Mouse (Mus musculus): Measurements from ENCODE around the gene Llgl2. TPM values are rescaled to one million over a fixed set of nuclear protein-coding genes. Genes with fewer than 3 reads are reported as not detected.

Llgl2 gene
- polyA plus RNA-seq, 1 experiment from 2014 or later, result 41.1 TPM

DNA sequence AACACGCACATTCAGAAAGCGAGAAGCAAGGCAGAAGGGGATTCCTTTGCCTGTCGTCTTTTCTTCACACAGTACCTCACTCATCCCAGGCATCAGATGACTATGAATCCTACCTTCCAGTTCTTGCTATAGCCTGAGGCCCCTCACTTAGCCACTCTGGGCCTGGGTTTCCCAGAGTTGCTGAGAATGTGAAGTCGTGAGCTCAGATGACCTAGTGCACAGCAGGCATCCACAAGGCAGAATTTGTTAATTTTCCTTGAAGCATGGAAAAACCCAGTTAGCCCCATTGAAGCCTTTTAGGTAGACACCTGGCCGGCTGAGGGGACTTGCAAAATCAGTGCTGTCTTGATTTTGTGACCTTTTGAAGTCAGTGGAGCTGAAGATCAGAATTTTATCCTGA, 2.6 kb downstream of the Llgl2 start:
- no peaks in the 10 kb centered on the region for H3K27me3 ChIP-seq (ENCODE audit: control insufficient read depth, insufficient read depth, low read length)
- WGBS, result 55% methylated on average over 5 of the region's 5 CpGs

DNA sequence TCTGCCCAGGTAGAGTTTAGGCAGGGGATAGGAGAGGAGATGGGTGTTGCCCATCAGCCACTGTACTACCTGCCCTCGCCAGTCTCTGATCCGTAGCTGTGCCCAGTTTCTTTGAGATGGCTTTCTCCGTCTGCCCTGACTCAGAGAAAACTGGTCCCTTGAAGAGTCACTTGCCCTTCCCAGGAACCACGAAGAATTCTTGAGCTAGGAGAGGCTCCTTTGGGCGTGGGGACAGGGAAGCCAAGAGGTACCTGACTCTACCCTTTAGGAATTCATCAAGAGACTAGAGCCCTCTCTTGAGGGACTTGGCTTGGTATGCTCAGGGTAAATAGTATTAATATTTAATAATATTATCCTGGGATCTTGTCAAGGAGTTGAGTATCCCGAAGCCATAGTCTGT, 3.8 kb downstream of the Llgl2 start:
- H3K27ac ChIP-seq (ENCODE audit: low read length), result no peak overlapping the region
- 83% methylated on average over 6 of the region's 6 CpGs for WGBS
- H3K36me3 ChIP-seq (ENCODE audit: control insufficient read depth, insufficient read depth, low read length), result no peaks in the 10 kb centered on the region
- H3K4me2 ChIP-seq (replicated peaks; ENCODE audit: low read depth, low read length), result no peak overlapping the region
- no peaks in the 10 kb centered on the region for H3K9me3 ChIP-seq (ENCODE audit: control insufficient read depth, low read depth, low read length)
- no peak for ATAC-seq (ENCODE audit: insufficient number of reproducible peaks, insufficient read depth, low FRiP score, low read depth)
- no peak overlapping the region for H3K9ac ChIP-seq (replicated peaks; ENCODE audit: low read depth, low read length)
- no peaks in the 10 kb centered on the region for H3K27me3 ChIP-seq (ENCODE audit: control insufficient read depth, insufficient read depth, low read length)
- H3K4me1 ChIP-seq (ENCODE audit: control insufficient read depth, insufficient read depth, low read length), result peaks cover 34% of the 10 kb centered on the region
- no peak overlapping the region for H3K4me3 ChIP-seq (ENCODE audit: low read depth, low read length)

More for the DNA sequence above, 2.6 kb downstream of the Llgl2 start:
- no peak for ATAC-seq (ENCODE audit: insufficient number of reproducible peaks, insufficient read depth, low FRiP score, low read depth)
- Histone ChIP-seq H3K9ac (replicated peaks; ENCODE audit: low read depth, low read length) (no peak overlapping the region), H3K36me3 (ENCODE audit: control insufficient read depth, insufficient read depth, low read length) (peaks cover 5% of the 10 kb centered on the region; the same call in 1 of the 2 replicates), H3K4me2 (replicated peaks; ENCODE audit: low read depth, low read length) (no peak overlapping the region), H3K4me1 (ENCODE audit: control insufficient read depth, insufficient read depth, low read length) (peaks cover 25% of the 10 kb centered on the region), H3K27ac (ENCODE audit: low read length) (no peak overlapping the region), H3K4me3 (ENCODE audit: low read depth, low read length) (no peak overlapping the region), H3K9me3 (ENCODE audit: control insufficient read depth, low read depth, low read length) (no peaks in the 10 kb centered on the region)

DNA sequence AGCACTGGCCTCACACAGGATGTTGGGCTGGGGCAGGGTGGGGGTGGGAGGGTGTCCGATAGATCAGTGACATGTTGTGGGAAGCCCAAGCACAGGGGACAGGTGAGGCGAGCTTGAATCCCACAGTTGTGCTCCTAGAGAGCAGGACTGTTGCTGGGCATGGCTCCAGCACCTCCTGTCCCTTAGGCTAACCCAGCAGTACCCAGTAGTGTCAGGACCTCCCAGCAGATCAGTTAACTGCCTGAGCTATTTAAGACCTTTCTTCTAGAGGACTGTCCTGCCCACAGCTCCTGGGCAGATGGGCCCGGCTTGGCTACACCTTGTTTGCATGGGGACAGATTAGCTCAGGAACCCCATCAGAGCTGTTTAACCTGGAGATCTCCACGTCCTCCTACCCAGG, 5.2 kb downstream of the Llgl2 start:
- no peak overlapping the region for H3K27ac ChIP-seq (ENCODE audit: low read length)
- H3K9me3 ChIP-seq (ENCODE audit: control insufficient read depth, low read depth, low read length), result no peaks in the 10 kb centered on the region
- H3K9ac ChIP-seq (replicated peaks; ENCODE audit: low read depth, low read length), result no peak overlapping the region
- no peaks in the 10 kb centered on the region for H3K27me3 ChIP-seq (ENCODE audit: control insufficient read depth, insufficient read depth, low read length)
- peaks cover 41% of the 10 kb centered on the region for H3K4me1 ChIP-seq (ENCODE audit: control insufficient read depth, insufficient read depth, low read length)
- no peak for ATAC-seq (ENCODE audit: insufficient number of reproducible peaks, insufficient read depth, low FRiP score, low read depth)
- H3K4me3 ChIP-seq (ENCODE audit: low read depth, low read length), result no peak overlapping the region
- H3K36me3 ChIP-seq (ENCODE audit: control insufficient read depth, insufficient read depth, low read length), result no peaks in the 10 kb centered on the region
- H3K4me2 ChIP-seq (replicated peaks; ENCODE audit: low read depth, low read length), result no peak overlapping the region; the same call in 1 of the 2 replicates
- 48% methylated on average over 4 of the region's 4 CpGs for WGBS

DNA sequence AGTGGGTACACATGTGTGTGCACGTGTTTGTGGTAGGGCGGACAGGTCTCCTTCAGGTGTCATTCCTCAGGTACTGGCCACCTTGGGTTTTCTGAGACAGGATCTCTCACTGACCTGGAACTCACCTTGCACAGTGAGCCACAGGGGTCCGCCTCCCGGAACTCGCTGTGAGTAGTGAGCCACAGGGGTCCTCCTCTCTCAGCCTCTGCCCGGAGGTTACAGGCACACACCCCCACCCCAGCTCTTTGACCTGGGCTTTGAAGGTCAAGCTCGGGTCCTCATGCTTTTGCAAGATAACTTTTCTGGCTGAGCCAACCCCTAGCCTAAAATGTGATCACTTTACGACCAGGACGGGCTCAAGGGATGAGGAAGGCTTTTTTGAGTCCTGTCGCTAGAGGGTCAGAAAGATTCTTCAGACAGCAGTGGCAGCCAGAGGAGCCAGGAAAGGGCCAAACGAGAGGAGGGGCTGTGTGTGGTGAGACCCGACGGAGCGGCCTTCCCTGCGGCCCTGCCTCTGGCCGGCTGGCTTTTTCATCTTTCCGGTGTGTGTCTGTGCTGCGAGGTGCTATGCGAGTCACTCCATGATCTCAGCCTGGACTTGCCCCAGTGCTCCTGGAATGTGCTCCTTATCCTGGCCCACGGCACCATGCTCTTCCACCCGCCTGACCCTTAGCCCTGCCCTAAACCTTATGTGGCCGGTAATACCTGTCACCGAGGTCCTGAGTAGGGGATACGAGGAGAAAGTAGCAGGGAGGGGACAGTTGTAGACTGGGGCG, 6.9 kb downstream of the Llgl2 start:
- no peak for ATAC-seq (ENCODE audit: insufficient number of reproducible peaks, insufficient read depth, low FRiP score, low read depth)
- H3K4me1 ChIP-seq (ENCODE audit: control insufficient read depth, insufficient read depth, low read length), result peaks cover 45% of the 10 kb centered on the region
- no peaks in the 10 kb centered on the region for H3K9me3 ChIP-seq (ENCODE audit: control insufficient read depth, low read depth, low read length)
- 30% methylated on average over 25 of the region's 25 CpGs for WGBS
- H3K4me3 ChIP-seq (ENCODE audit: low read depth, low read length), result no peak overlapping the region
- no peaks in the 10 kb centered on the region for H3K36me3 ChIP-seq (ENCODE audit: control insufficient read depth, insufficient read depth, low read length)
- no peak overlapping the region for H3K9ac ChIP-seq (replicated peaks; ENCODE audit: low read depth, low read length)
- H3K4me2 ChIP-seq (replicated peaks; ENCODE audit: low read depth, low read length), result 0 out of 2 replicates have a peak overlapping the region, but pooled peaks have one; percentile 6
- H3K27ac ChIP-seq (ENCODE audit: low read length), result peak overlapping the region; percentile 7; the same call in 1 of the 2 replicates
- H3K27me3 ChIP-seq (ENCODE audit: control insufficient read depth, insufficient read depth, low read length), result no peaks in the 10 kb centered on the region

DNA sequence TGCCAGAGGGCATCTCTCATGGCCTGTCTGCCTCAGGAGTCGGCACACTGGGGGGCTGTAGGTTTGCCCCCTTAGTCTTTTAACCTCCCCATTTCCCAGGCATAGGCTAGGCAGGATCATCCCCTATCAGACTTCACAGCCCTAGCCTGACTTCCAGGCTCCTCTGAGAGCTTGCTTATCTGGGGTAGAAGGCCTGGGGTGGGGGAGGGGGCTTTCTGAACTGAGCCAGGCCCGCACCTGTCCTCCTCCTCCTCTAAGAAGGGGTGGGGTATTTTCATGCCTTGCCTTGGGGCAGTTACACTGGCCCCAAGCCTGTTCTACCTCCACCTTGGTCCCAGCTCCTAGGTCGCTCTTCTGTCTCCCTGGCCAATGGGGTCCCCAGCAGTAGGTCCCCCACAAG, 7.7 kb downstream of the Llgl2 start:
- ATAC-seq (ENCODE audit: insufficient number of reproducible peaks, insufficient read depth, low FRiP score, low read depth), result no peak
- H3K9ac ChIP-seq (replicated peaks; ENCODE audit: low read depth, low read length), result no peak overlapping the region
- H3K27ac ChIP-seq (ENCODE audit: low read length), result peak overlapping the region; percentile 79; the same call in 1 of the 2 replicates
- no peak overlapping the region for H3K4me3 ChIP-seq (ENCODE audit: low read depth, low read length)
- no peak overlapping the region for H3K4me2 ChIP-seq (replicated peaks; ENCODE audit: low read depth, low read length)
- no peaks in the 10 kb centered on the region for H3K9me3 ChIP-seq (ENCODE audit: control insufficient read depth, low read depth, low read length)
- peaks cover 45% of the 10 kb centered on the region for H3K4me1 ChIP-seq (ENCODE audit: control insufficient read depth, insufficient read depth, low read length)
- WGBS, result 36% methylated on average over 3 of the region's 3 CpGs
- no peaks in the 10 kb centered on the region for H3K36me3 ChIP-seq (ENCODE audit: control insufficient read depth, insufficient read depth, low read length)
- H3K27me3 ChIP-seq (ENCODE audit: control insufficient read depth, insufficient read depth, low read length), result no peaks in the 10 kb centered on the region

DNA sequence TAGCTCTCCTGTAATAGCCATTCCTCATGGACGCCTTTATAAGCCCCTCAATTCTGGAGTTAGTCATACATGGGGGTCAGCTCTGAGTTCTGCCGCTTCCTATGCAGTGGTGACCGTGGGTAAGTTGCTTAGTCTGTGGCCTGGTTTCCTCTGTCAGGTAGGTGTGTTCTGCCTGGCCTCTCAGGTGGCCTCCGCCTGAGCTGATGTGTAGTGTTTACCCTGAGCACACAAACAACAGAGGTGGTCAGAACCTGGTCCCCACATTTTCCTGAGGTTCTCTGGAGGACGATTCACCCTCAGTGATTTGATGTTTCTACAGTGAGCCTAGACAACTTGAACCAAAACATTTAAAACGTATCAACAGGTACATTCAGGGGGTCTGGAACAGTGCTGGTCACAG, 8.2 kb downstream of the Llgl2 start:
- no peaks in the 10 kb centered on the region for H3K27me3 ChIP-seq (ENCODE audit: control insufficient read depth, insufficient read depth, low read length)
- H3K4me2 ChIP-seq (replicated peaks; ENCODE audit: low read depth, low read length), result no peak overlapping the region; the same call in 1 of the 2 replicates
- H3K9ac ChIP-seq (replicated peaks; ENCODE audit: low read depth, low read length), result no peak overlapping the region

DNA sequence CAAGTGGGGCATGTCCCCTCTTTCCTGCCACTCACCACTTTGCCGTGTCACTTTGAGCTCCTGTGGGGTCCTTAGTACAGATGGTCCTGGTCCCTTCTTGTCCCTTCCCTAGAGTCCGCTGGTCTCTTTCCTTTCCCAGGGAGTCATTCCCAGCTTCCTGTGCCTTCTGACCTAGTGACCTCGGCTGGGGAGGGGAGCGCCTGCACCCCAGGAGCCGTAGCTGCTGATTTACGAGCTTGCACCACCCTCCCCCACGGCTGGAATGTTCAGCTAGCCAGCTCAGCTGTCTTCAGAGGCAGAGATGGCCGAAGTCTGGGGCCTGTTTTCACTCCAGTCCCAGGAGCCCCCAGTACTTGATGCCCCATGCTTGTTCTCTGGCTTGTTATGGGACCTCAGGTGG, 8.7 kb downstream of the Llgl2 start:
- H3K4me1 ChIP-seq (ENCODE audit: control insufficient read depth, insufficient read depth, low read length), result peaks cover 45% of the 10 kb centered on the region
- H3K27ac ChIP-seq (ENCODE audit: low read length), result peak overlapping the region; percentile 79
- peak; percentile 10; the same call in 1 of the 2 replicates for ATAC-seq (ENCODE audit: insufficient number of reproducible peaks, insufficient read depth, low FRiP score, low read depth)
- no peaks in the 10 kb centered on the region for H3K9me3 ChIP-seq (ENCODE audit: control insufficient read depth, low read depth, low read length)
- H3K36me3 ChIP-seq (ENCODE audit: control insufficient read depth, insufficient read depth, low read length), result no peaks in the 10 kb centered on the region
- H3K4me3 ChIP-seq (ENCODE audit: low read depth, low read length), result no peak overlapping the region
- WGBS, result 10% methylated on average over 8 of the region's 8 CpGs
- H3K27me3 ChIP-seq (ENCODE audit: control insufficient read depth, insufficient read depth, low read length), result no peaks in the 10 kb centered on the region
- H3K9ac ChIP-seq (replicated peaks; ENCODE audit: low read depth, low read length), result no peak overlapping the region
- H3K4me2 ChIP-seq (replicated peaks; ENCODE audit: low read depth, low read length), result peak overlapping the region; percentile 22

More for the DNA sequence above, 8.2 kb downstream of the Llgl2 start:
- no peak for ATAC-seq (ENCODE audit: insufficient number of reproducible peaks, insufficient read depth, low FRiP score, low read depth)
- Histone ChIP-seq H3K9me3 (ENCODE audit: control insufficient read depth, low read depth, low read length) (no peaks in the 10 kb centered on the region), H3K4me1 (ENCODE audit: control insufficient read depth, insufficient read depth, low read length) (peaks cover 45% of the 10 kb centered on the region), H3K27ac (ENCODE audit: low read length) (peak overlapping the region; percentile 79; the same call in 1 of the 2 replicates), H3K4me3 (ENCODE audit: low read depth, low read length) (no peak overlapping the region), H3K36me3 (ENCODE audit: control insufficient read depth, insufficient read depth, low read length) (no peaks in the 10 kb centered on the region)
- 53% methylated on average over 6 of the region's 6 CpGs for WGBS

DNA sequence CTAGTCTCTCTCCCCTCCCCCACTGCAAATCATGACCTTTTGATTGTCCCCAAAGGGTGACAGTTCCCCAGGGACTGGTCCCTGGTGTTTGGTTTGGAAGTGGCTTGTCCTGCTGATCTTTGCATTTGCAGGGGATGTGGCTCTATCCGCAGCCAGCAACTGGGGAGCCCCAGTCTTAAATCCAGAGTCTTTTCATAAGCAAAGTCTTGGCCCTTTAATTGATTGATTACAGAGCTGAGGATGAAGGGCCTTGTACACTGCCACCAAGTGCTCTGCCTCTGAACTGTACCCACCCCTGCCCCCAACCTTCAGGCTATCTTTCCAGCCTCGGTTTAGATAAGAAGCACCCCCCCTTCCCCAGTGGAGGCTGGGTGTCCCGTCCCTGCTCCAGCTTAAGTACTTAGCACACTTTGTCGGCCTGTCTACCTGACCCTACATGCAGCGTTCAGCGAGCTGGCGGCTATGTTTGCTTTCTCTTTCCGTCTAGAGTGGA, 9.2 kb downstream of the Llgl2 start:
- Histone ChIP-seq H3K9ac (replicated peaks; ENCODE audit: low read depth, low read length) (no peak overlapping the region), H3K27ac (ENCODE audit: low read length) (peak overlapping the region; percentile 79)
- ATAC-seq (ENCODE audit: insufficient number of reproducible peaks, insufficient read depth, low FRiP score, low read depth), result peak; percentile 70

More for the DNA sequence above, 9.2 kb downstream of the Llgl2 start:
- H3K36me3 ChIP-seq (ENCODE audit: control insufficient read depth, insufficient read depth, low read length), result no peaks in the 10 kb centered on the region
- peak overlapping the region; percentile 22; the same call in 1 of the 2 replicates for H3K4me2 ChIP-seq (replicated peaks; ENCODE audit: low read depth, low read length)
- no peaks in the 10 kb centered on the region for H3K9me3 ChIP-seq (ENCODE audit: control insufficient read depth, low read depth, low read length)
- H3K4me1 ChIP-seq (ENCODE audit: control insufficient read depth, insufficient read depth, low read length), result peaks cover 50% of the 10 kb centered on the region
- WGBS, result 13% methylated on average over 8 of the region's 8 CpGs
- H3K27me3 ChIP-seq (ENCODE audit: control insufficient read depth, insufficient read depth, low read length), result no peaks in the 10 kb centered on the region
- no peak overlapping the region for H3K4me3 ChIP-seq (ENCODE audit: low read depth, low read length)
